Mouse (Mus musculus): ENCODE measurements around the gene Atf3.
A peak's percentile ranks its signal among the peaks of the same experiment; 100 is the strongest.
"Not testable (repeated sequence)": the region's sequence is repeated elsewhere in the genome, so short reads cannot be mapped to it uniquely, and the experiment has no call there.

The Atf3 gene

DNA sequence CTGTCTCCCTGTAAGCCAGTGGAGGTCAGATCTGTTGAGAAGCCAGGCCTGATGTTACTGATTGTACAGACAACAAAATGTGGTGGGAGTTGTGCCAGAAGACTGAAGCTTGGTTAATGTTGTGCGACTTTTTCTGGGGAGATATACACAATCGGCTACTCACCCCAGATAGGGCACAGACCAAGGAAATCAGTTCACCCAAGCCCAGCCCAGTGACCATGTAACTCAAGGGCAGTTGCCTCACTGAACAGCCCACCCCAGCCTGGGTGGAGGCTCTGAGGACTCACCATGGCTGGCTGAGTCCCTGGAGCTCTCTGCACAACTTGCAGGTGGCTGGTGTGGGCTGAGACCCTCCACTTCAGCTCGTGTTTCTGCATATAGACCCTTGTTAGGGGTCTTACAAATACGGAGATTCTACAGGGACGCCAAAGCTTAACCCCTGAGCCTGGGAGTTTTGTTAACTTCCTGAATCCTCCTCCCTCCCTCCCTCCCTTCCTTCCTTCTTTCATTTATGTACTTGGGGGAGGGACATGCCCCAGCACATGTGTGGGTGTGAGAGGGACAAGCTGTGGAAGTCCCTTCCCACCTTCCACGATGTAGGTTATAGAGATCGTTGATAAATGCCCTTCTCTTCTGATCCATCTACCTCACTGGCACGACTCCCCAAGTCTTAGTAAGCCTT lies 66.8 kb downstream of the Atf3 start:
- no peak for DNase-seq (ENCODE audit: low spot score in 2 of 2)

DNA sequence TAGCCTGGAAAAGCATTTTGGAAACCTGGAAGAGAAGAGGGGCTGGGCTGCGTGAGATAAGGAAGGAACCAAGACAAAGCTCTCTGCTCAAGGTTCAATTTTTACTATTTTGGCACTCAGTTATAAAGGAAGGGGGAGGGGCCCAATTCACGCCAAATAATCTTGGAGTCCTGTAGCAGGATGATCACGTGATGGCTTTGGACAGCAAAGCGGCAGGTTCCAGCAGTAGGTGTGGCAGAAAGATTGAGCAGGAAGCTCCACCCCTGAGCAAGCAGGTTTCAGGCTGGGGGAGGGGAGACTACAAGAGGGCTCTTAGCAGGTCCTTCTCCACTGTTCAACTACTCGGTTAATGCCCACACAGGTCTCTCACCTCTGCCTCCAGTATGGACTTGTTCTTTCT lies 68.3 kb downstream of the Atf3 start:
- not testable (repeated sequence) for DNase-seq (ENCODE audit: low spot score in 2 of 2)

DNA sequence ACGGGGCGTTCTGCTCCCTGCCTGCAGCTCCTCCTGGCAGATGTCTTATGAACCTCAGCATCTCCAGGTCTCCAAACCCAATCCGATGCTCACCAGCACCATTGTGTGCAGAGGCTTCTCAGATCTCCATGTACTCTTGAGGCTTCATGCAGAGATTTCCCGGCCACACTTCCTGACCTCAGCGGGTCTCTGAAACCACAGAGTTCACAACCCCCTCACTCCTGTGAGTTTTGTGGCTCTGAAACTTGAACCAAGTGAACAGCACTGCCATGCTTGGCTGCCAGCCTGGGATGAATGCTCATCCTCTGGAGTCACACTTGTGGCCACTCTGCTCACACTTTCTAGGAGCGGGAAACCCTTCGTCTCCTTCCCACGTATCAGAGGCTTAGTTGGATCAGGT lies 76.9 kb downstream of the Atf3 start:
- no peak for DNase-seq (ENCODE audit: low spot score in 2 of 2)

DNA sequence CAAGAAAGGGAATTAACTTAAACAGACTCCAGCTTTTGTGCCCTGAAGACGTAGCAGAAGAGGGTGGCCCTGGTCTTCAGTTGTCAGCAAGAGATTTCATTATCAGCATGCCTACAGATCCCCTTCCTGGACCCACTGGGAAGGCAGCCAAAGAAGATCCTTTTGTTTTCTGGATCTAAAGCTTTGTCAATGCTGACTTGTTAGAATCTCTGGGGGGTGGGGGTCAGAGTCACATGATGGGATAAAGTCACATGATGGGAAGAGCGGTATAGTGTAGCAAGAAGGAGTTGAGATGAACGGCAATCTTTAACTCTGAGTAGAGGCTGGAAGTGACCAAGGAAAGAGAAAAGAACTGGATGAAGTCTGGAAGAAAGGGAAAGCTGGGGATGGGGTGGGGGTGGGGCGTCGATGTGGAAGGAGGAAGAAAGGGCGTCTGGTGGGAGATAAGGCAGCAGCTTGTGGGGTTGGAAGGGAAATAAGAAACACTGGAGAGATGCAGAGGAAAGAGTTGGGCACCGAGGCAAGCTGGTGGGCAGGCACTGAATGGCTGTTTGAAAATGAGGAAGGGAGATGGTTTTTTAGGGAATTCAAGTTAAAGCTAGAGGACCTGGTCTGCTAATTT lies 78.9 kb downstream of the Atf3 start:
- DNase-seq (ENCODE audit: low spot score in 2 of 2): no peak

DNA sequence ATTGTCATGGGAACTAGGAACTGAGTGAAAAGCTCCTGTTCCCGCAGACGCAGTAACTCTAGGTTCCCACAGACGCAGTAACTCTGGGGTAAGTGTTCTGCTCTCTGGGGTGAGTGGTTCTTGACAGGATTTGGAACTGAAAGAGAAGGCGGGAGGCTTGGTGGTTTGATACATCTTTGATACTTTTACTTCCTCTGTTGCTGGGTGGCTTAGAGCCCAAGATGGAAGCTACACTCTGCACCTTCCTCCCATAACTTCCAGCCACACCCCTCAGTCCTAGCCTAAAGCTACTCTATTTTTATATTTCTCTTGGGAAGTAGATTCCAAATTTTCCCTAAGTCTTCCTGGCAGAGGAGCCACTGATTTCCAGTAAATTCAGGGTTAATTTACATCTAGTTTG lies 79.4 kb downstream of the Atf3 start:
- no peak for DNase-seq (ENCODE audit: low spot score in 2 of 2)

DNA sequence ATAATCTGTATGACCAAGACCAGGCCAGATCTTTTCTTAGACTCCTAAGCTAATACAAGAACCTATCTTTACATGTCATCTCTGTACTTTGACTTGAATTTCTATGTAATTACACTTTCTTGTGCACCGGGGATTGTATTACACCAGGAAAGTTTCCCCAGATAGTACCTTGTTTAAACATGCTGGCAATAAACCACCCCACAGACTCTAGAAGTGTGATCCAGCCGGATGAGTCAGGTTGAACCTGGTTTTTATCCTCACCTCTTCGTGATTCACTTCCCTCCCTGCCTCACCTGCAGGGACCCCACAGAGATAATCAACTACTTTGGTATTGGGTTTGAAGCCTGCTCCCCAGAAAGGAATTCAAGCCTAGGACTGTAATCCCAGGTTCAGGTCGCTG lies 82.4 kb downstream of the Atf3 start:
- DNase-seq (ENCODE audit: low spot score in 2 of 2): no peak

DNA sequence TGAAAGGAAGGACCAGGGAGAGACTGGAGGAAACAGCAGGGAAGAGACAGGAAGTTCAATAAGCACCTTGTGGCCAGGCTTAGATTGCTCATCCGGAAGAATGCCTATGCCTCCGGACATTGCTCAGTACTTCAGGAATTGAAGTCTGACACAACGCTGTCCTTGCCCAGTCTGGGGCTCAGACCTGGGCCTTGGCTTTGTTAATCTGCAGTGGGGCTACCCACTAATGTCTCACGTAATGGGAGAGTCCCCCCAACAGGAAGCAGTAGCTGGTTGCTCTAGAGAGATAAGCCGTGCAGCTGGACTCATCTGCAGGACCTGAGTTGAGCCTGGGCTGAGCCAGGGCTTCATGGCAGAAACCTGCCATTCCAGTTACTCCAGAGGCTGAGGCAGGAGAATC lies 84.9 kb downstream of the Atf3 start:
- no peak for DNase-seq (ENCODE audit: low spot score in 2 of 2)

DNA sequence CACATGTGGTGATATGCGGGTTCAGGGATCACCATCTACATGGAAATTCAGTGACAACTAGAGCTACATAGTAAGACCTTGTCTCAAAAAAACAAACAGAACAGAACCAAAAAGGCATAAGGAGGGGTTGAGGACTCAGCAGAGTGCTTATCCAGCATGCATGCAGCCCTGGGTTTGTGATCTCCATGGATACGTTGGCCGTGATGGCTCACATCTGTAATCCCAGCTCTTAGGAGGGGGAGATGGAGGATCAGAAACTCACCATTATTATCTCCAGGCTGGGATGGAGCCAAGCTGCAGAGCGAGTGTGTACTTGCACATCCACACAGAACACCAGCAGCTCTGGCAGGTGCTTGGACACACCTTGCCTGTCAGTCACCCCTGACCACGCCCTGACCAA lies 85.6 kb downstream of the Atf3 start:
- DNase-seq (ENCODE audit: low spot score in 2 of 2): no peak

DNA sequence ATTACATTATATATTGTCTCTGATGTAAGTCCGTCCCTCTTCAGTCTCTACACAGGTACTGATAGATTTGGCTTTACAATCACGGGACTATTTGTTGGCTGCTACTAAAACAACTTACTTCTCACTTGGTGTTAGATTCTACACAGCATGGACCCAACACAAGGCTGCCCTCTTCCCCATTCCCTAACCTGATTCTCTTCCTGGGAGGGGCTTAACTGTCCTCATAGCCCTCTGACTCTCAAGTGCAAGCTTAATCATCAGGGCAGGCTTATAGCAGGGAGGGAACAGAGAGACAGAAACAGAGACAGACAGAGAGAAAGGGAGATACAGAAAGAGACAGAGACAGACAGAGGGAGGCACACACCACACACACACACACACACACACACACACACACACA lies 86.1 kb downstream of the Atf3 start:
- DNase-seq (ENCODE audit: low spot score in 2 of 2): no peak

DNA sequence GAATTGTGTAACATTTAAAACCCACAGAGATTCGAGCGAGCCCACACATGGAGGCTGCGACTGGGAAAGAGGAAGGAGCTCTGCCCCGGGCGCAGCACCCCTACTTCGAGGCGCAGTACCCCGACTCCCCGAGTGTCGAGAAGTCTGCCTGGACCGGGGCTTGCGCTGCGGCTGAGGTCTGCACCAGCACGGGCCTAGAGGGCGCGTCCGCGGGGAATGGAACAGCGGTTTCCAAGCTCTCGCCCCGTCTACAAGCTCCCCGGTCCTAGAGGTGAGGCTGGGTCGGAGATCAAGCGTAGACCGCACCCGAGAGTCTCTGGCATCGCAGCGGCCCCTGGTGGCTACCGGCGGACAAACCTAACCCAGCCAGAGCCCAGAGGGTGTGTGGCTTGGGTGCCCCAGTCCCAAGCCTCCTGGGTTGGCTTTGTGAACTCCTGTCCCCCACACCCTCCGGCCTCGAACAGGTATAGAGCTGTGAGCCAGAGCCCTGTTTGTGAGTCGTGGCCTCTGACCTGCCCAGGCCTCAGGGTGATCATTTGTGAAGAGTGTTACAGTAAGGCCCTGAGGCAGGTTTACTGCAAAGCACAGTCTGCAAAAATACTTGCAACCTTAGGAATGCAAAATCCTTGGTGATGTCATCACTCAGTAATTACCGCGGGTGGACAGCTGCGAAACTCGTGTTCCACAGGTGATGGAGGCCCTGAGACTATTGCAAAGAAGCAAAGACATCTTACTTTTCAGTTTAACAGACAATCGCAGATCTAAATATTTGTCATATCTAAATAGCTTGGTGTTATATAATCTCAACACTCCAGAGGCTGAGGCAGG lies 91.8 kb downstream of the Atf3 start:
- DNase-seq (ENCODE audit: low spot score in 2 of 2): peak; percentile 27 to 28

DNA sequence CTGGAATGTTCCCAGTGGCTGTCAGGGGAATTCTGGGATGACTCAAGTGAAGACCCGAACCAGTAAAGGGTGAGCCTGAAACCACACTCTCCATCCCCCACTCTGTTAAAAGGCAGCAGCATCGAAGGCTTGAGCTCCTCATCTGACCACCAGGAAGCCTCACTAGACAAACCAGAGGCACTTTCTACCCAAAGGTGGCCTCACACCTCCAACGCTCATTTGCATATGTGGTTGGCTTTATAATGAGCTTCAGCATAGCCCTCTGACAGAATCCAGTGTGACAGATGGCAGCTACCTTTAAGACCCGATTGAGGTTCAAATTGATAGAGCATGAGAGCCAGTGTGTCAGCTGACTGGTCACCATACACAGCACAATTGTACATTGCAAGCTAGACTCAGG lies 93.6 kb downstream of the Atf3 start:
- DNase-seq (ENCODE audit: low spot score in 2 of 2): no peak

DNA sequence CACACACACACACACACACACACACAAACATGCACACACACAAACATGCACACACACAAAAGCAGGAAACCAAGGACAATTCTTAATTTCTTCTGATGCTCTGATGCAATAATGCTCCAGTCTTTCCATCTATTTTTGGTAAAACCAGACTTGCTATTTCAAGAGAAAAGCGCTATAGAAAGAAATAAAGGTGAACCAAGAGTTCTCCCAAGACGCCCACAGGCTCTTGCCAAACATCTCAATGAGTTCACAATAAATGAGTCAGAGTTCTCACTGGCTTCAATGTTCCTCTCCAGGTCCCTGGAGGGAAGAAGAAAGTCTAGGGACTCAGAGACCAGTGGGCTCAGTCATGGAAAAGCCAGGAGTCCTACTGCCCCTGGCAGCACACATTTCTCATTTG lies 94.1 kb downstream of the Atf3 start:
- no peak for DNase-seq (ENCODE audit: low spot score in 2 of 2)

DNA sequence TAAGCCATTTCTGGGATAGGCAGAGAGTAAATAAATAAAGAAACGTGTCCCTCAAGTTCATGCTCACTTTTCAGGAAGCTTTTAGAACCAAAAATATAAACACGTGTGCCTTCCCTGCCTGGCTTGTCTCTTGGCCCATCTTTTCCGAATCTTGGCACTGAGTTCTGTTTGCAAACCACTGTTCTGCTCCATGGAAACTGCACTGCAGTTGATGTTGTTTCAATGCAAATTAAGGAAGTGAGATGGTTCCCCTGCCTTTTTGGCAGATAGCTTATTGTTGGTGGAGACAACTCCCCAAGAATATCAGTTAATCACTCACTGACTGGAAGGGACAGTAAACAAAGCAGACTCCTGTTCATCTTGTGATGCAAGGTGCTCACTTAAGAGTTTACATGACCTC lies 95.1 kb downstream of the Atf3 start:
- DNase-seq (ENCODE audit: low spot score in 2 of 2): no peak

Data from frontal cortex, postnatal 25 days (tissue).